Mouse (Mus musculus) hindbrain, embryonic 12.5 days (tissue): ENCODE measurements around the gene Hyal1. TPM values are rescaled to one million over a fixed set of nuclear protein-coding genes. Genes with fewer than 3 reads are reported as not detected.

ENCODE experiments used
- ATAC-seq: fragments of 200-750 bp; cut with Nextera tagmentation; 2 replicates; pipeline ENCODE4 v1.8.0; 2017; ENCODE audit warnings: moderate TSS enrichment; ENCODE audit not compliant: low FRiP score
- H3K27ac ChIP-seq: fragments of 300-500 bp; sonication (generic); 2 replicates; pipeline ENCODE4 v1.5.1; 2016; ENCODE audit warnings: mild to moderate bottlenecking
- H3K27me3 ChIP-seq: fragments of 300-500 bp; sonication (generic); 2 replicates; pipeline ENCODE4 v1.6.1; 2016; ENCODE audit warnings: mild to moderate bottlenecking
- H3K36me3 ChIP-seq: fragments of 300-500 bp; sonication (generic); 2 replicates; pipeline ENCODE4 v1.6.1; 2016; ENCODE audit warnings: mild to moderate bottlenecking
- H3K4me1 ChIP-seq: fragments of 300-500 bp; sonication (generic); 2 replicates; pipeline ENCODE4 v1.6.1; 2016
- H3K4me2 ChIP-seq: fragments of 300-500 bp; sonication (generic); replicated peaks from 2 replicates; pipeline ENCODE4 v1.6.1; 2016; ENCODE audit warnings: mild to moderate bottlenecking
- H3K4me3 ChIP-seq: fragments of 300-500 bp; sonication (generic); 2 replicates; pipeline ENCODE4 v1.5.1; 2016; ENCODE audit warnings: mild to moderate bottlenecking
- H3K9ac ChIP-seq: fragments of 300-500 bp; sonication (generic); 2 replicates; pipeline ENCODE4 v1.6.1; 2016; ENCODE audit warnings: mild to moderate bottlenecking, moderate library complexity
- H3K9me3 ChIP-seq: fragments of 300-500 bp; sonication (generic); replicated peaks from 2 replicates; pipeline ENCODE4 v1.6.1; 2016; ENCODE audit warnings: mild to moderate bottlenecking
- WGBS: fragments of 180-500 bp; shearing (Covaris S2); methylation state at CpG from one replicate; pipeline ENCODE4 v1.1.7; 2016; 5-methylcytosine and 5-hydroxymethylcytosine counted together
- polyA plus RNA-seq: library from polyadenylated mRNA; unstranded; fragments of >200 nt; fragmentation: Nextera tagmentation; extraction: Ambion mirVana; gene quantifications from 2 replicates; pipeline ENCODE4 v1.2.1, GENCODE M21; 2016

Hyal1 gene
- 8.1 and 9.6 TPM in 2 replicates for polyA plus RNA-seq

DNA sequence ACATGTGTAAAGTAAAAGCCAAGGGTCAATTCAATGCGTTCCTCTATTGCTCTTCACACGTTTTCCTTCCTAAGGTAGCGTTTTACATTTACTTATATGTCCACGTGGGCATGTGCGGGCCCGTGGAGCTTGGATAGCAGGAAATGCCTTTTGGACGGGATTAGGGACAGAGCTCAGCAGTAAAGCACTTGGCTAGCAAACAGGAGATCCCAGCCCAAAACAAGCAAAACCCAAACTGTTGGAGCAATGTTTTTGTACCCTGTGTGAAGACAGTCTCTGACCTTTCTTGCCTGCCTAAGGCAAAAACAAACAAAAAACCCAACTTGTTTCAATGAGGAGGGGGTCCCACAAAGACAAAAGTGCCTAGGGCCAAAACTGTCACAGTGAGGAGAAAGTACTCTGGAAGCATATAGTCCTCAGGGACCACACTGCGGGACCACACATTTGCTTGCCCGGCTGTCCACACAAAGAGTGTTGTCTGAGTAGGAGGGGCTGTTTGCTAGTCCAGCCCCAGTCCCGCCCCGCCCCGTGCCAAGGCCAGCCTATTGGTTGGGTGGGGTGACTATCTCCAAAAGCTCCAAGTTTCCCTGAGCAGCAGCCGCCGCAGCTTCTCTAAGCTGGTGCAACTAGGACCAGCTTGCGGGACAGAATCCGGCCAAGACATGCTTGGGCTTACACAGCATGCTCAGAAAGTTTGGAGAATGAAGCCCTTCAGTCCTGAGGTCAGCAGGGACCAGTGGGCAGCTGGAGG lies at the start of gene Hyal1:
Gene Hyal1, plus strand, starts transcription at position 571 of the 751 bp plus-strand sequence.
- Histone ChIP-seq H3K4me1 (peaks cover 39% of the 10 kb centered on the region), H3K4me3 (peak within 1 kb of the TSS; percentile 22), H3K27ac (peak within 1 kb of the TSS; percentile 14; the same call in 1 of the 2 replicates), H3K4me2 (peak within 1 kb of the TSS; percentile 46), H3K27me3 (no peaks in the 10 kb centered on the region), H3K9ac (peak within 1 kb of the TSS; percentile 49), H3K9me3 (no peaks in the 10 kb centered on the region), H3K36me3 (peaks cover 28% of the 10 kb centered on the region)
- peak; percentile 50; the same call in 1 of the 2 replicates for ATAC-seq
- WGBS = 27% methylated on average over 16 of the region's 16 CpGs

GRCm38 (mm10) chr9:107533791-107534407 lies 42.8 kb upstream of the Hyal1 start, which contains the start of gene Tmem115:
Gene Tmem115, plus strand, starts transcription at chr9:107533945.
- 0 out of 2 replicates have a peak within 1 kb of the TSS, but pooled peaks have one; percentile 49 for H3K27ac ChIP-seq

DNA sequence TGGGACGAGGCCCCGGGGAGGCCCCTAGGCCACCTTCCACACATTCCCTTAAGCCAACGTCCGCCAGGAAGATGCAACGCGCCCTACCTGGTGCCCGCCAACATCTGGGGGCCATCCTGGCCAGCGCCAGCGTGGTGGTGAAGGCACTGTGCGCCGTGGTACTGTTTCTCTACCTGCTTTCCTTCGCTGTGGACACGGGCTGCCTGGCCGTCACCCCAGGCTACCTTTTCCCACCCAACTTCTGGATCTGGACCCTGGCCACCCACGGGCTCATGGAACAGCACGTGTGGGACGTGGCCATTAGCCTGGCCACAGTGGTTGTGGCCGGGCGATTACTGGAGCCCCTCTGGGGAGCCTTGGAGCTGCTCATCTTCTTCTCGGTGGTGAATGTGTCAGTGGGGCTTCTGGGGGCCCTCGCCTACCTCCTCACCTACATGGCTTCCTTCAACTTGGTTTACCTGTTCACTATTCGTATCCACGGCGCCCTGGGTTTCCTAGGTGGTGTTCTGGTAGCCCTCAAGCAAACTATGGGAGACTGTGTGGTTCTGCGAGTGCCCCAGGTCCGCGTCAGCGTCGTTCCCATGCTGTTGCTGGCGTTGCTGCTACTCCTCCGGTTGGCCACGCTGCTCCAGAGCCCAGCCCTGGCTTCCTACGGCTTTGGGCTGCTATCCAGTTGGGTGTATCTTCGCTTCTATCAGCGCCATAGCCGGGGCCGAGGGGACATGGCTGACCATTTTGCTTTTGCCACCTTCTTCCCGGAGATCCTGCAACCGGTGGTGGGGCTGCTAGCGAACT lies 42.1 kb upstream of the Hyal1 start:
- Histone ChIP-seq H3K4me2 (peak overlapping the region; percentile 99), H3K27ac (no peak overlapping the region), H3K36me3 (peaks cover 26% of the 10 kb centered on the region), H3K4me3 (peak overlapping the region; percentile 85), H3K4me1 (peaks cover 32% of the 10 kb centered on the region), H3K9me3 (no peaks in the 10 kb centered on the region), H3K27me3 (peaks cover 4% of the 10 kb centered on the region), H3K9ac (peak overlapping the region; percentile 88)
- WGBS = under 1% methylated on average over 40 of the region's 40 CpGs
- ATAC-seq = peak; percentile 26

More at GRCm38 (mm10) chr9:107533791-107534407, 42.8 kb upstream of the Hyal1 start, which contains the start of gene Tmem115:
- no peaks in the 10 kb centered on the region for H3K9me3 ChIP-seq
- peak within 1 kb of the TSS; percentile 99 for H3K4me2 ChIP-seq
- ATAC-seq = peak; percentile 98
- peaks cover 19% of the 10 kb centered on the region for H3K36me3 ChIP-seq
- H3K27me3 ChIP-seq = peaks cover 7% of the 10 kb centered on the region
- H3K4me3 ChIP-seq = peak within 1 kb of the TSS; percentile 85
- peaks cover 32% of the 10 kb centered on the region for H3K4me1 ChIP-seq
- under 1% methylated on average over 48 of the region's 48 CpGs for WGBS
- peak within 1 kb of the TSS; percentile 88 for H3K9ac ChIP-seq

DNA sequence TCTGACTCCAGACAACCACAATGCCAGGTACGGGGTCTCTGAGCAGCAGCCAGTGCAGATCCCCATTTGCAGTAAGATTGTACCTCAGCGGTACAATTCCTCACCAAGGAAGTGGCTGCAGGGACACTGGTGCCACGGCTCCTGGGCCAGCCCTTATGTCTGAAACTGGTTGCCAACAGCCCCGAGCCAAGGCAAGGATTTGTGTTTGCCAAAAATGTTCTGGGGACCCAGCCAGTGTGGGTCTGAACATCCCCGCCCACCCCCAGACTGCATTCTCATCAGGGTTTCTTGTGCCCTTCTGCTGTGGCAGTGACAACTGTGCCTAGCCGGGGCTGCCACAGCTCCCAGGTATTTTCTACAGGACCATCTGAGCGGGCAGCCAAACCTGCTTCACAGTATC lies 38.5 kb upstream of the Hyal1 start:
- 94% methylated on average over 7 of the region's 7 CpGs for WGBS

DNA sequence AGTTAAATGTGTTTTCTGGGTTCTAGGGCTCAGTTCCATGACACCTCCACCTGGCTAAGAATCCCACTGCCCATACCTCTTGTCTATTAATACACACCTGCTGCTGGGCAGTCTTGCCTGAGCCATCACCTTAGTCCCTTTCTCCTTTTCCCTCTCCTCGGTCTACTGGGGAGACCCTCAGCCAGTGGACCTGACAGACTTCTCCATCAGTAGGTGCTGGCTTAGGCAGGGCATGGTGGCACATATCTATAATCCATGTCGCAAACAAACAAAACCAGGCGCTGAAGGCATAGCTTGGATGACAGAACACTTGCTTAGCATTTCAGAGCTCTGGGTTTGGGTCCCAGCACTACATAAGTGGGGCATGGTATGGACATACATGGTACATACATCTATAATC lies 38.0 kb upstream of the Hyal1 start:
- Histone ChIP-seq H3K4me2 (no peak overlapping the region), H3K27ac (no peak overlapping the region), H3K4me1 (peaks cover 50% of the 10 kb centered on the region), H3K4me3 (no peak overlapping the region), H3K9ac (no peak overlapping the region), H3K9me3 (no peaks in the 10 kb centered on the region), H3K27me3 (no peaks in the 10 kb centered on the region), H3K36me3 (peaks cover 36% of the 10 kb centered on the region)
- no peak for ATAC-seq
- over 99% methylated on average over 3 of the region's 3 CpGs for WGBS

More for the DNA sequence above, 38.5 kb upstream of the Hyal1 start:
- Histone ChIP-seq H3K4me1 (peaks cover 52% of the 10 kb centered on the region), H3K36me3 (peaks cover 31% of the 10 kb centered on the region), H3K4me2 (no peak overlapping the region), H3K9me3 (no peaks in the 10 kb centered on the region), H3K27me3 (no peaks in the 10 kb centered on the region), H3K27ac (no peak overlapping the region), H3K9ac (no peak overlapping the region), H3K4me3 (no peak overlapping the region)
- ATAC-seq = no peak

DNA sequence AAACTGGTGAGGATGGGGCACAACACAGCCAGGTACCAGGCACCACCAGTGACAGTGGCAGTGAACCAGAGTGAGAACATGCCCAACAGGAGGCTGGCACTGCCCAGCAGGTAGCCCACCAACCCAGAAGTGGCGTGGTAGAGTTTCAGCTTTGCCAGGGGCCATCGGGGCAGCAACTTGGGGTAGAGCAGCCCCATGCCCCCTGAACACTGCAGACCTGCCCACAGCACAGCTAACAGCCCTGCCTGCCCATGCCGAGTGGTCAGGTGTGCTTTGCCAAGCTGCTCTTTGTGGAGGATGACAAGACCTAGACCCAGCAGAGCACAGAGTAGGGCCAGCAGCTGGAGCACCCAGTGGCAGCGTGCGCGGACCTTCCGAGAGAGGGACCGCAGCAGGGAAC lies 36.8 kb upstream of the Hyal1 start:
- Histone ChIP-seq H3K36me3 (peaks cover 48% of the 10 kb centered on the region), H3K9ac (no peak overlapping the region), H3K4me3 (no peak overlapping the region), H3K9me3 (no peaks in the 10 kb centered on the region), H3K4me1 (peaks cover 47% of the 10 kb centered on the region), H3K27ac (no peak overlapping the region), H3K4me2 (no peak overlapping the region), H3K27me3 (no peaks in the 10 kb centered on the region)
- no peak for ATAC-seq
- 93% methylated on average over 8 of the region's 8 CpGs for WGBS

DNA sequence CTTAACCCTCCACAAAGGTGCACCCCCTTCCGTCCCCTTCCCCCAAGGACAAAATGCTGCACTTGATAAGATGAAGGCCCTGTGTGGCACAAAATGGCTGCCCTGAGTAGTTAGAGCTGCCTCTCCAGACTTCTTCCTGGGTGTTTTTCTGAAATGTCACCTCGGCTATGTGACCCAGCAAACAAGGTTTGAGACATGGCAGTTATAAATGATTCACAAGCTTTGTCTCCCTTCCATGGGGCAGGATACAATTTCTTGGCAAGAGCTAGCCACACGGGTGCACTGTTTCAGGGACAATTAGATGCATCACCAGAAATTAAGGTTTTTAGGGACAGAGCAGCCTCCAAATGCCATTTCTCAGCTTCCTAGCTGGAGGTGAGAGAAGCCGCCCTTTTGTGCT lies 36.3 kb upstream of the Hyal1 start:
- H3K27me3 ChIP-seq = no peaks in the 10 kb centered on the region
- H3K4me2 ChIP-seq = peak overlapping the region; percentile 83
- no peak overlapping the region for H3K4me3 ChIP-seq
- H3K27ac ChIP-seq = no peak overlapping the region
- peaks cover 42% of the 10 kb centered on the region for H3K4me1 ChIP-seq
- no peak for ATAC-seq
- peaks cover 50% of the 10 kb centered on the region for H3K36me3 ChIP-seq
- 69% methylated on average over 4 of the region's 4 CpGs for WGBS
- no peaks in the 10 kb centered on the region for H3K9me3 ChIP-seq
- H3K9ac ChIP-seq = no peak overlapping the region

- no peak for ATAC-seq
- peak overlapping the region; percentile 61 for H3K4me3 ChIP-seq
- peak overlapping the region; percentile 59 for H3K9ac ChIP-seq
- peaks cover 50% of the 10 kb centered on the region for H3K36me3 ChIP-seq
- H3K27ac ChIP-seq = no peak overlapping the region
- peak overlapping the region; percentile 83 for H3K4me2 ChIP-seq
- 30% methylated on average over 10 of the region's 10 CpGs for WGBS
- H3K4me1 ChIP-seq = peaks cover 40% of the 10 kb centered on the region
- H3K27me3 ChIP-seq = no peaks in the 10 kb centered on the region
- no peaks in the 10 kb centered on the region for H3K9me3 ChIP-seq
These were observed 35.7 kb upstream of the Hyal1 start for GRCm38 (mm10) chr9:107541005-107541404.

DNA sequence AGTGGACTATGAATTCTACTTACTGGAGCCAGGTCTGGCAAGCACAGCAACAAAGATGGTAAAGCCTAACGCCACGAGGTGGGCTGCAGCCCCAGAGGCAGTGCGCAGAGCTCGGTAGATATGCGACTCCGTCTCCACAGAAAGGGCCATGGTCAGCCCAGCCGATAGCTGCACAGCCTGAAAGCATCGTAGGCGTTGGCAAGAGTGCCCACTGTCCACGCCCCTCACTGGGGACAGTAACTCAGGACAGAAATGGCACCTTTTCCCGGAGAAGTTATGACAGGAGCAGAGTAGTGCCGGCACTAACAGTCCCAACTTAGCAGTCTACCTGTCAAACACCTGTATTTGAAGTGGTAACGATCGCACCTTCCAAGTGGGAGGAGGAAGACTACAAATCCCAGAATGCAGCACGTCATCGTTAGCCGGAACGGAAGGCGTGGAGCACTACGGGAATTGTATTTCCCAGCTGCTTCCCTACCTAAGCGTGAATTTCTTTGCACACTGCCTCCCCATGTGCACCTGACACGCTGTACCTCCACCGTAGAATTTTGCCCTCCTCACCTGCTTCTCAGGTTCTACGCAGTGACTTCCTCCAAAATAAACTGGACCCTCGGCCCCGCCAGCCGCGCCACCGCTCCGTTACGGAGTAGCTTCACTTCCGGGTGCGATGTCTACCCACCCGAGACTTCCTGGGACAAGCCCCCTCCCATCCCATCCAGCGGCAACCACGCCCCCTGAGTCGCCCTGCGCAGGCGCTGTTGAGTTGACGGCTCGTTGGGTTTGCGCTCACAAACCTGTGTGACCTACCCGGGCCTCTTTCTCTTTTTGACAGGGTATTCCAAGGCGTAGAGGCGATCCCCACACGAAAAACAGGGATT lies 35.0 kb upstream of the Hyal1 start, which contains the start of the genes Cyb561d2 and Nprl2:
Gene Cyb561d2, minus strand, starts transcription at position 720 of the 878 bp plus-strand sequence.
Gene Nprl2, plus strand, starts transcription at position 753 of the 878 bp plus-strand sequence.
- no peak within 1 kb of the TSS for H3K27ac ChIP-seq

GRCm38 (mm10) chr9:107542352-107542686 lies 34.4 kb upstream of the Hyal1 start:
- whole genome bisulfite sequencing = under 1% methylated on average over 11 of the region's 11 CpGs
- Histone ChIP-seq H3K4me1 (peaks cover 40% of the 10 kb centered on the region), H3K36me3 (peaks cover 47% of the 10 kb centered on the region), H3K27me3 (no peaks in the 10 kb centered on the region), H3K4me2 (peak overlapping the region; percentile 83), H3K4me3 (peak overlapping the region; percentile 61), H3K9me3 (no peaks in the 10 kb centered on the region), H3K27ac (no peak overlapping the region), H3K9ac (peak overlapping the region; percentile 69)
- ATAC-seq = peak; percentile 39

More for the DNA sequence above, 35.0 kb upstream of the Hyal1 start, which contains the start of the genes Cyb561d2 and Nprl2:
- H3K4me2 ChIP-seq = peak within 1 kb of the TSS; percentile 83
- H3K27me3 ChIP-seq = no peaks in the 10 kb centered on the region
- 1% methylated on average over 46 of the region's 46 CpGs for WGBS
- peak; percentile 85 for ATAC-seq
- H3K4me3 ChIP-seq = peak within 1 kb of the TSS; percentile 61
- peaks cover 50% of the 10 kb centered on the region for H3K36me3 ChIP-seq
- peak within 1 kb of the TSS; percentile 69 for H3K9ac ChIP-seq
- H3K9me3 ChIP-seq = no peaks in the 10 kb centered on the region
- peaks cover 40% of the 10 kb centered on the region for H3K4me1 ChIP-seq

DNA sequence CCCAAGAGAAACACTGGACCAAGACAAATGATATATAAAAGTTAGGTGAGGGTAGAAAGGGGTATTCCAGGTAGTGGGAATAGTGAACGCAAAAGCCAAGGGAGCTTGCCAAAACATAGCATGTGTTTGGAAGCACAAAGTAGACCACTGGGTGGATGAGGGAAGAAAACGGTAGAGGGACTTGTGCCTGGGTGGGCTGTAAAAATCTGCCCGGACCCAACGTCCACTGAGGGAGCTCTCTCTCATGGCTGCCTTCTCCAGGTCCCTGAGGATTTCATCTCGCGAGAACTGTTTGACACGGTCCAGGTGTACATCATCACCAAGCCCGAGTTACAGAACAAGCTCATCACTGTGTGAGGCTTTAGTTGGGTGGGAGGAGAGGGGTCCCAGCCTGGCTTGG lies 34.0 kb upstream of the Hyal1 start:
- Histone ChIP-seq H3K4me2 (peak overlapping the region; percentile 83), H3K9me3 (no peaks in the 10 kb centered on the region), H3K4me1 (peaks cover 42% of the 10 kb centered on the region), H3K4me3 (peak overlapping the region; percentile 61), H3K27me3 (no peaks in the 10 kb centered on the region), H3K9ac (peak overlapping the region; percentile 69), H3K27ac (no peak overlapping the region), H3K36me3 (peaks cover 44% of the 10 kb centered on the region)
- WGBS = 46% methylated on average over 8 of the region's 8 CpGs
- ATAC-seq = no peak
